In the genomic region with DNA sequence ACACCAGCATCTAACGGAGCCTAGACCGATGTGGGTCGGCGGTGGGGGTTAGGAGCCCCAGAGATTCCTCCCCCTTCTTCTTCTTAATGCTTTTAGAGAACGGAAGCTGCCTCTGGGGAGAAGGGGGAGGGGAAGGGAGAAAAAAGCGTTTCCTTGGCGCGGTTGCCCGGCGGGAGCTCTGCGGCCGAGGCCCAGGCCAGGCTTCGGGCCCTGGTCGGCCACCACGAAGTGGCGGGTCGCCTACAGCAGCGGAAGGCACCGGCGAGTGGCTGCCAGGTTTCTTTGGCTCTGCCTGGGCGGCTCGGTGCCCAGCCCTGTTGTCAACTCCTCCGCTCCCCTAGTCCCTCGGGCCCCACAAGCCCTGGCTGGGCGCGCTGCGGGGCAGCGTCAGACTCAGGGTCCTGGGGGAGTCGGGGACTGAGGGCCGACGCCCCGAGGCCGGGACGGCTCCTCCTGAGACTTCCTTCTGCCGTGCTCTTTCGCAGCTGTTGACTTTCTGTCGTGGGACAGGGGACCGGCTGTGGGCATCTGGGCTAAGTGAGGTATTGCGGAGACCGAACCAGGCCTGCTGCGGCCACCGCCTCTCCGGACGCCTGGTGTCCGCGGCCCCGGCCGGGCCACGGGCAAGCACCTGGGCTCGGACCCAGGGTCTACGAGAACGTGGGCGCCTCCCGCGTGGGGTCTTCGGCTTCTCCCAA, we compare ENCODE assay signal across 8 mouse cellular contexts.
DNase-seq lines count a peak whose midpoint lies in the region; ATAC-seq lines count a peak whose summit lies in the region.

No protein-coding gene starts in this region.

- DNase-seq in kidney, adult 11 months: no peak
- DNase-seq in cerebellum, adult 11 months: peak; percentile 55
- DNase-seq in frontal cortex, postnatal 14 days (ENCODE audit: low spot score in 2 of 2): peak; percentile 43 to 52
- peak; percentile 51 for DNase-seq in layer of hippocampus, adult 9-11 months
- DNase-seq in spleen, adult 18-20 months: no peak
- DNase-seq in adipocyte (ENCODE audit: low spot score): no peak

- H3K4me2 ChIP-seq in kidney, embryonic 16.5 days (replicated peaks; ENCODE audit: low read depth, low read length): peak overlapping the region; percentile 61
- H3K4me2 ChIP-seq in midbrain, embryonic 15.5 days: peak overlapping the region; percentile 83

- H3K4me1 ChIP-seq in kidney, embryonic 16.5 days (ENCODE audit: insufficient read depth, low read length): peaks cover 12% of the 10 kb centered on the region
- H3K4me1 ChIP-seq in midbrain, embryonic 15.5 days: peaks cover 15% of the 10 kb centered on the region; the same call in 1 of the 2 replicates

- no peak overlapping the region for H3K9ac ChIP-seq in kidney, embryonic 16.5 days (replicated peaks; ENCODE audit: low read length)
- H3K9ac ChIP-seq in midbrain, embryonic 15.5 days: peak overlapping the region; percentile 82

- H3K27ac ChIP-seq in kidney, embryonic 16.5 days (ENCODE audit: low read length): no peak overlapping the region
- peak overlapping the region; percentile 100 for H3K27ac ChIP-seq in midbrain, embryonic 15.5 days

- H3K27me3 ChIP-seq in kidney, embryonic 16.5 days (ENCODE audit: insufficient read depth, low read length): peaks cover 66% of the 10 kb centered on the region
- H3K27me3 ChIP-seq in midbrain, embryonic 15.5 days (replicated peaks): no peaks in the 10 kb centered on the region

- H3K4me3 ChIP-seq in kidney, embryonic 16.5 days (ENCODE audit: low read length): peak overlapping the region; percentile 45
- H3K4me3 ChIP-seq in midbrain, embryonic 15.5 days: peak overlapping the region; percentile 62

- WGBS in kidney, embryonic 16.5 days: 1% methylated on average over 55 of the region's 56 CpGs
- under 1% methylated on average over 55 of the region's 56 CpGs for WGBS in midbrain, embryonic 15.5 days

- H3K36me3 ChIP-seq in kidney, embryonic 16.5 days (ENCODE audit: insufficient read depth, low read length): no peaks in the 10 kb centered on the region
- H3K36me3 ChIP-seq in midbrain, embryonic 15.5 days (replicated peaks): no peaks in the 10 kb centered on the region

- peaks cover 3% of the 10 kb centered on the region; the same call in 1 of the 2 replicates for H3K9me3 ChIP-seq in kidney, embryonic 16.5 days (ENCODE audit: low read length)
- no peaks in the 10 kb centered on the region for H3K9me3 ChIP-seq in midbrain, embryonic 15.5 days

- peak; percentile 75 for ATAC-seq in kidney, embryonic 16.5 days (ENCODE audit: low FRiP score, low TSS enrichment)
- ATAC-seq in midbrain, embryonic 15.5 days (replicated peaks): peak; percentile 48

Comparison
In these comparisons a context has a peak if more than half of its experiments do, and no peak if none do; other contexts are left out.
1. DNase-seq: peak in cerebellum, adult 11 months (single experiment), frontal cortex, postnatal 14 days (2 of 2) and layer of hippocampus, adult 9-11 months (single experiment); none in kidney, adult 11 months (single experiment), spleen, adult 18-20 months (0 of 2) and adipocyte (single experiment).